Mouse (Mus musculus) C2C12 (cell line): Measurements from ENCODE around the gene Stx3.

ENCODE experiments used
- CEBPB ChIP-seq: IDR thresholded peaks from one replicate; pipeline ENCODE4 v1.6.1; 2011; ENCODE audit warnings: low read depth, mild to moderate bottlenecking, control low read depth, moderate library complexity
- CTCF ChIP-seq: IDR thresholded peaks from one replicate; pipeline ENCODE4 v1.5.1; 2011; ENCODE audit not compliant: control insufficient read depth, insufficient read depth, insufficient read length
- MAX ChIP-seq: IDR thresholded peaks from one replicate; pipeline ENCODE4 v1.6.1; 2011; ENCODE audit warnings: mild to moderate bottlenecking, control low read depth
- MYOG ChIP-seq: IDR thresholded peaks from one replicate; pipeline ENCODE4 v1.6.1; 2011; ENCODE audit not compliant: control insufficient read depth, insufficient read length; ENCODE audit errors: extremely low read depth
- USF1 ChIP-seq: IDR thresholded peaks from one replicate; pipeline ENCODE4 v1.6.1; 2011; ENCODE audit warnings: low read depth, mild to moderate bottlenecking, control low read depth, moderate library complexity

GRCm38 (mm10) chr19:11727304-11727703 lies 91.9 kb downstream of the Stx3 start:
- no peak for TF ChIP-seq CTCF
- TF ChIP-seq MAX: no peak
- no peak for TF ChIP-seq CEBPB
- no peak for TF ChIP-seq MYOG
- TF ChIP-seq USF1: no peak
